Mouse (Mus musculus): ENCODE measurements around the gene Tbc1d10a. TPM values are rescaled to one million over a fixed set of nuclear protein-coding genes. Genes with fewer than 3 reads are reported as not detected.

Gene Tbc1d10a
- 9.8 and 10.7 TPM in 2 replicates for polyA plus RNA-seq (2016; fragmentation: Nextera tagmentation; extraction: Ambion mirVana)

- H3K36me3 ChIP-seq = peaks cover 18% of the 10 kb centered on the region
- under 1% methylated on average over 70 of the region's 71 CpGs for WGBS (ENCODE audit: insufficient replicate concordance)
- peaks cover 33% of the 10 kb centered on the region for H3K4me1 ChIP-seq
- 0 out of 2 replicates have a peak, but pooled peaks cover 8% of the 10 kb centered on the region for H3K27me3 ChIP-seq (replicated peaks)
- peak within 1 kb of the TSS; percentile 67 for H3K4me3 ChIP-seq
- H3K9me3 ChIP-seq (replicated peaks) = no peaks in the 10 kb centered on the region
- peak within 1 kb of the TSS; percentile 79 for H3K9ac ChIP-seq
- peak; percentile 100 for ATAC-seq
- peak within 1 kb of the TSS; percentile 93 for H3K4me2 ChIP-seq
- peak within 1 kb of the TSS; percentile 72 for H3K27ac ChIP-seq
Observed at GRCm38 (mm10) chr11:4186486-4187317, at the start of gene Tbc1d10a. Tbc1d10a (plus strand) TSS chr11:4186789.

GRCm38 (mm10) chr11:4138964-4139363, 47.6 kb upstream of the Tbc1d10a start:
- no peak overlapping the region for H3K4me3 ChIP-seq
- peaks cover 62% of the 10 kb centered on the region for H3K36me3 ChIP-seq
- WGBS (ENCODE audit: insufficient replicate concordance) = 77% methylated on average over 2 of the region's 2 CpGs
- H3K27ac ChIP-seq = no peak overlapping the region
- H3K27me3 ChIP-seq (replicated peaks) = no peaks in the 10 kb centered on the region
- H3K9ac ChIP-seq = no peak overlapping the region
- H3K9me3 ChIP-seq (replicated peaks) = no peaks in the 10 kb centered on the region
- H3K4me1 ChIP-seq = peaks cover 14% of the 10 kb centered on the region
- H3K4me2 ChIP-seq = no peak overlapping the region
- no peak for ATAC-seq

- H3K36me3 ChIP-seq = peaks cover 62% of the 10 kb centered on the region
- H3K9ac ChIP-seq = no peak overlapping the region
- no peak overlapping the region for H3K4me2 ChIP-seq
- no peaks in the 10 kb centered on the region for H3K9me3 ChIP-seq (replicated peaks)
- no peak overlapping the region for H3K27ac ChIP-seq
- no peaks in the 10 kb centered on the region for H3K27me3 ChIP-seq (replicated peaks)
- H3K4me3 ChIP-seq = no peak overlapping the region
- ATAC-seq = no peak
- peaks cover 4% of the 10 kb centered on the region; the same call in 1 of the 2 replicates for H3K4me1 ChIP-seq
Observed at GRCm38 (mm10) chr11:4141505-4141904, 45.1 kb upstream of the Tbc1d10a start.

DNA sequence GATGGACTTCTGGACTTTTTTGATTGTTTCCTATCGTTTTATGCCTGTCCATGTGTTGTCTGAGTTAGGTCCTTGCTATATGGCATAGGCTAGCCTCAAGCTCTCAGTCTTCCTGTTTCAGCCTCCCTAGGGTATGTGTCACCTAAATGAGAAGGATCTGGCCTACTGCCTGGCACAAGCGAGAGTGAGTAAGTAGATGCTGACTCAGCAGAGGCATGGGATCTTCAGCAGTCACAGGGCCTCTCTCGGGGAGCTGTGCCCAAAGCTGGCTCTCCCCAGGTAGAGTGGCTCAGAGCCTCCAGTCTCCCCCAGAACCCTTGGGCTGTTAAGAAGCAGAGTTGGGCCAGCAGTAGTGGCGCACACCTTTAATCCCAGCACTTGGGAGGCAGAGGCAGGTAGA, 44.2 kb upstream of the Tbc1d10a start:
- peaks cover 58% of the 10 kb centered on the region for H3K36me3 ChIP-seq
- H3K9ac ChIP-seq = no peak overlapping the region
- no peak for ATAC-seq
- H3K27ac ChIP-seq = no peak overlapping the region
- no peaks in the 10 kb centered on the region for H3K4me1 ChIP-seq
- H3K4me2 ChIP-seq = no peak overlapping the region
- H3K27me3 ChIP-seq (replicated peaks) = no peaks in the 10 kb centered on the region
- H3K4me3 ChIP-seq = no peak overlapping the region
- WGBS (ENCODE audit: insufficient replicate concordance) = 71% methylated on average over 4 of the region's 4 CpGs
- no peaks in the 10 kb centered on the region for H3K9me3 ChIP-seq (replicated peaks)

DNA sequence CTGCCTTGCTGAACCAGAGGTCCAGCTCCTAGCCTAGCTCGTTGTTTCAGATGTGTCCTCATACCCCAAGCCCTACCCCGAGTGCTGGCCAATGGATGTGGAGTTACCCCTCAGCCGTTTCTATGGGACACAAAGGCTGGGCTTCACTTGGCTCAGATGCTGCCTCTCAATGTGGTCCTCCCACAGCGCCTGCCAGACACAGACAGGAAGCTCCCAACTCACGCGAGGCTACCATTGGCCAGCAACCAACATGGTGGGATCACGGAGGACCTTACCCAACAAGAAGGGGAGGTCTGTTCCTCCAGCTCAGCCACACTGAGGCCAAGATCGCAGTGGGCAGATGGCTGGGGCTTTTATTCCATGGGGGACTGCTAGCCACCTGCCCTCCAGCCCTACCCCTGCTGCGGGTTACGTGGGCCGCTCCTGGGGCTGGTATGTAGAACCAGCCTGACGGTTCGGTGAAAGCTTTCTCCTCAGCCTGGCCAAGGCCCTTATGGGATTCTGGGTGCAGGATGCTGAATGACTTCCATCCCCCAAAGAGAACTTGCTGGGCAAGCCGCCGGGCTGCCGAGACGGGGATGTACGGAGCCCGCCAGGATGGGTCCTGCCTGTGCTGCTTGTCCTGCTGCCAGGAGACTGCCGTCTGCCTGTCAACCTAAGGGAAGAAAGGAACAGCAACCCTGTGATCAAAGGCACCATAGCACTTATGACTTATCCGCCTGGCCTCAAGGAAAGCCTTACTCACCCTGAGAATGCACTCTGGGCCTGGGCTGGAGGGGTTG, 43.1 kb upstream of the Tbc1d10a start:
- H3K4me2 ChIP-seq = no peak overlapping the region
- ATAC-seq = no peak
- H3K27ac ChIP-seq = no peak overlapping the region
- WGBS (ENCODE audit: insufficient replicate concordance) = 80% methylated on average over 21 of the region's 21 CpGs
- H3K4me1 ChIP-seq = no peaks in the 10 kb centered on the region
- H3K9ac ChIP-seq = no peak overlapping the region
- no peaks in the 10 kb centered on the region for H3K27me3 ChIP-seq (replicated peaks)
- no peak overlapping the region for H3K4me3 ChIP-seq
- H3K36me3 ChIP-seq = peaks cover 49% of the 10 kb centered on the region
- H3K9me3 ChIP-seq (replicated peaks) = no peaks in the 10 kb centered on the region

- 76% methylated on average over 6 of the region's 6 CpGs for WGBS (ENCODE audit: insufficient replicate concordance)
- no peak overlapping the region for H3K4me3 ChIP-seq
Observed at GRCm38 (mm10) chr11:4146381-4146780, 40.2 kb upstream of the Tbc1d10a start.

GRCm38 (mm10) chr11:4147098-4147497, 39.5 kb upstream of the Tbc1d10a start:
- H3K27me3 ChIP-seq (replicated peaks) = no peaks in the 10 kb centered on the region
- H3K27ac ChIP-seq = no peak overlapping the region
- no peaks in the 10 kb centered on the region for H3K4me1 ChIP-seq
- H3K36me3 ChIP-seq = peaks cover 18% of the 10 kb centered on the region
- WGBS (ENCODE audit: insufficient replicate concordance) = 83% methylated on average over 10 of the region's 10 CpGs
- no peak overlapping the region for H3K9ac ChIP-seq
- no peak for ATAC-seq
- no peak overlapping the region for H3K4me3 ChIP-seq
- H3K9me3 ChIP-seq (replicated peaks) = no peaks in the 10 kb centered on the region
- H3K4me2 ChIP-seq = no peak overlapping the region

More at GRCm38 (mm10) chr11:4146381-4146780, 40.2 kb upstream of the Tbc1d10a start:
- Histone ChIP-seq H3K4me2 (no peak overlapping the region), H3K27ac (no peak overlapping the region), H3K9ac (no peak overlapping the region), H3K4me1 (no peaks in the 10 kb centered on the region), H3K27me3 (replicated peaks) (no peaks in the 10 kb centered on the region), H3K36me3 (peaks cover 25% of the 10 kb centered on the region), H3K9me3 (replicated peaks) (no peaks in the 10 kb centered on the region)
- no peak for ATAC-seq

DNA sequence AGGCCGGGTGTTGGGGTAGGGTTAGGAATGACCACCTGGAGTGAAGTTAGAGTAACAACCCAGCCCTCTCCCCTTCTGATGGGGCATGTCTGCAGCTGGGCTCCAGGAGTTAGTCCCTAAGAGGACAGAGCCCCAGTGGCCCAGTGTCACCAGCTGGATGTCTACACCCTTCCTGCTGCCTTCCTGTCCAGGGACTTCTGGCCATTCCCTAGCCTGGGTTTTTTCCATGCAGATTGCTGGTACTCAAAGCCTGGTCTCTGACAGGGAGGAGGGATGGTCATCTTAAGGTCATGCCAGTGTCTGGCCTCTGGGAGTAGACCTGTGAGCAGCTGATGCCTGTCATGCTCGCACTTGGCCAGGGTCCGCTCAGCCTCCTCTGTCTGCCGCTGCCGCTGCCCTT, 38.5 kb upstream of the Tbc1d10a start:
- no peak overlapping the region for H3K4me3 ChIP-seq
- H3K36me3 ChIP-seq = peaks cover 8% of the 10 kb centered on the region
- H3K27me3 ChIP-seq (replicated peaks) = no peaks in the 10 kb centered on the region
- no peaks in the 10 kb centered on the region for H3K4me1 ChIP-seq
- no peak overlapping the region for H3K27ac ChIP-seq
- H3K9ac ChIP-seq = no peak overlapping the region
- ATAC-seq = no peak
- H3K9me3 ChIP-seq (replicated peaks) = no peaks in the 10 kb centered on the region
- no peak overlapping the region for H3K4me2 ChIP-seq
- 82% methylated on average over 5 of the region's 5 CpGs for WGBS (ENCODE audit: insufficient replicate concordance)

DNA sequence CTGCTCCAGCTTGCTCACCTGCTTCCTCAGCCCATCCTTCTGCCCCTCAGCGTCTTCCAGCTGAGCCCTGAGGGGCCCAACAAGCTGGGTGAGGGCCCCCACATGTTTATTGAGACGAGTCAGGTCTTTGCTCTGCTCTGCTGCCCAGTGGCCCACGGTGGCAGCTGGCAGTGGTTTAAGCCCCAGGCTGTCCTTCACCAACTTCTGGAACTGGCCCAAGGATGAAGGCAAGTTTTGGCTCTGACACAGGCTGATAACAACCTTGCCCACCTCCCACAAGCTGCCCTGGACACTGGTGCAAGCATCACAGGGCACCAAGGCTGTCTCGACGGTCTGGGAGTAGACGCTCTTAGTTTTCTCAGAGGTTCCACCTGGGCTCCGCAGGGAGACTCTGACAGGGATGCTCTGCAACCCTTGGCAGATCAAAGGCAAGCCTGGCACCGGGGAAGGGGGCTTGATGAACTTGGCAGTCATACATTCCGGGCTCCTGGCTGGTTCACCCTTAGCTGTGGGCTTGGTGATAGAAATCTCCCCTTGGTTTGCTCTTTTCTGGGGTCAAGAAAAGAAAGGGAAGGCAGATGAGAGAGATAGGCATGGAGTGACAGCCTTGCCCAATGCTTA, 37.9 kb upstream of the Tbc1d10a start:
- peaks cover 3% of the 10 kb centered on the region for H3K36me3 ChIP-seq
- no peak overlapping the region for H3K4me3 ChIP-seq
- 70% methylated on average over 9 of the region's 9 CpGs for WGBS (ENCODE audit: insufficient replicate concordance)
- no peaks in the 10 kb centered on the region for H3K9me3 ChIP-seq (replicated peaks)
- no peak for ATAC-seq
- no peak overlapping the region for H3K4me2 ChIP-seq
- no peaks in the 10 kb centered on the region for H3K4me1 ChIP-seq
- H3K27ac ChIP-seq = no peak overlapping the region
- H3K9ac ChIP-seq = no peak overlapping the region
- no peaks in the 10 kb centered on the region for H3K27me3 ChIP-seq (replicated peaks)

GRCm38 (mm10) chr11:4149886-4150285, 36.7 kb upstream of the Tbc1d10a start:
- no peaks in the 10 kb centered on the region for H3K4me1 ChIP-seq
- H3K9me3 ChIP-seq (replicated peaks) = no peaks in the 10 kb centered on the region
- no peak overlapping the region for H3K27ac ChIP-seq
- 74% methylated on average over 6 of the region's 6 CpGs for WGBS (ENCODE audit: insufficient replicate concordance)
- no peak overlapping the region for H3K4me2 ChIP-seq
- no peaks in the 10 kb centered on the region for H3K36me3 ChIP-seq
- H3K27me3 ChIP-seq (replicated peaks) = no peaks in the 10 kb centered on the region
- no peak overlapping the region for H3K4me3 ChIP-seq
- H3K9ac ChIP-seq = no peak overlapping the region
- ATAC-seq = no peak

GRCm38 (mm10) chr11:4153694-4154093, 32.9 kb upstream of the Tbc1d10a start:
- Histone ChIP-seq H3K9ac (no peak overlapping the region), H3K27ac (no peak overlapping the region), H3K4me2 (no peak overlapping the region), H3K4me3 (no peak overlapping the region), H3K4me1 (peaks cover 17% of the 10 kb centered on the region), H3K9me3 (replicated peaks) (no peaks in the 10 kb centered on the region), H3K27me3 (replicated peaks) (no peaks in the 10 kb centered on the region), H3K36me3 (no peaks in the 10 kb centered on the region)
- ATAC-seq = no peak
- WGBS (ENCODE audit: insufficient replicate concordance) = 75% methylated on average over 7 of the region's 7 CpGs

GRCm38 (mm10) chr11:4155641-4156040, 30.9 kb upstream of the Tbc1d10a start:
- no peaks in the 10 kb centered on the region for H3K36me3 ChIP-seq
- peaks cover 31% of the 10 kb centered on the region for H3K4me1 ChIP-seq
- 34% methylated on average over 5 of the region's 5 CpGs for WGBS (ENCODE audit: insufficient replicate concordance)
- H3K4me2 ChIP-seq = no peak overlapping the region
- no peaks in the 10 kb centered on the region for H3K27me3 ChIP-seq (replicated peaks)
- peak; percentile 31; the same call in 1 of the 2 replicates for ATAC-seq
- no peak overlapping the region for H3K4me3 ChIP-seq
- H3K9me3 ChIP-seq (replicated peaks) = no peaks in the 10 kb centered on the region
- no peak overlapping the region for H3K9ac ChIP-seq
- H3K27ac ChIP-seq = no peak overlapping the region

Measured in liver, embryonic 12.5 days (tissue).